Mouse (Mus musculus) intestine, embryonic 15.5 days (tissue): ENCODE measurements around the gene Sall2. TPM values are rescaled to one million over a fixed set of nuclear protein-coding genes. Genes with fewer than 3 reads are reported as not detected.

Experiments
- ATAC-seq: fragments of 200-750 bp; cut with Nextera tagmentation; 2 replicates; pipeline ENCODE4 v1.8.0; 2017; ENCODE audit warnings: moderate TSS enrichment, moderate library complexity
- H3K27ac ChIP-seq: fragments of 300-500 bp; sonication (generic); 2 replicates; pipeline ENCODE4 v1.5.1; 2015; ENCODE audit warnings: mild to moderate bottlenecking, inconsistent platforms
- H3K27me3 ChIP-seq: fragments of 300-500 bp; sonication (generic); replicated peaks from 2 replicates; pipeline ENCODE4 v1.6.1; 2015; ENCODE audit warnings: inconsistent platforms
- H3K36me3 ChIP-seq: fragments of 300-500 bp; sonication (generic); 2 replicates; pipeline ENCODE4 v1.6.1; 2015; ENCODE audit warnings: inconsistent platforms
- H3K4me1 ChIP-seq: fragments of 300-500 bp; sonication (generic); replicated peaks from 2 replicates; pipeline ENCODE4 v1.6.1; 2015; ENCODE audit warnings: inconsistent platforms
- H3K4me2 ChIP-seq: fragments of 300-500 bp; sonication (generic); replicated peaks from 2 replicates; pipeline ENCODE4 v1.6.1; 2015; ENCODE audit warnings: mild to moderate bottlenecking, inconsistent platforms
- H3K4me3 ChIP-seq: fragments of 300-500 bp; sonication (generic); replicated peaks from 2 replicates; pipeline ENCODE4 v1.5.1; 2015; ENCODE audit warnings: inconsistent platforms
- H3K9ac ChIP-seq: fragments of 300-500 bp; sonication (generic); 2 replicates; pipeline ENCODE4 v1.6.1; 2015; ENCODE audit warnings: inconsistent platforms
- H3K9me3 ChIP-seq: fragments of 300-500 bp; sonication (generic); 2 replicates; pipeline ENCODE4 v1.6.1; 2016; ENCODE audit warnings: inconsistent platforms
- WGBS: fragments of 180-500 bp; shearing (Covaris S2); methylation state at CpG from one replicate; pipeline ENCODE4 v1.1.7; 2015; 5-methylcytosine and 5-hydroxymethylcytosine counted together
- polyA plus RNA-seq: library from polyadenylated mRNA; unstranded; fragments of >200 nt; fragmentation: Nextera tagmentation; extraction: Ambion mirVana; gene quantifications from 2 replicates; pipeline ENCODE4 v1.2.1, GENCODE M21; 2015

Gene Sall2
- 9.2 and 10.2 TPM in 2 replicates for polyA plus RNA-seq

DNA sequence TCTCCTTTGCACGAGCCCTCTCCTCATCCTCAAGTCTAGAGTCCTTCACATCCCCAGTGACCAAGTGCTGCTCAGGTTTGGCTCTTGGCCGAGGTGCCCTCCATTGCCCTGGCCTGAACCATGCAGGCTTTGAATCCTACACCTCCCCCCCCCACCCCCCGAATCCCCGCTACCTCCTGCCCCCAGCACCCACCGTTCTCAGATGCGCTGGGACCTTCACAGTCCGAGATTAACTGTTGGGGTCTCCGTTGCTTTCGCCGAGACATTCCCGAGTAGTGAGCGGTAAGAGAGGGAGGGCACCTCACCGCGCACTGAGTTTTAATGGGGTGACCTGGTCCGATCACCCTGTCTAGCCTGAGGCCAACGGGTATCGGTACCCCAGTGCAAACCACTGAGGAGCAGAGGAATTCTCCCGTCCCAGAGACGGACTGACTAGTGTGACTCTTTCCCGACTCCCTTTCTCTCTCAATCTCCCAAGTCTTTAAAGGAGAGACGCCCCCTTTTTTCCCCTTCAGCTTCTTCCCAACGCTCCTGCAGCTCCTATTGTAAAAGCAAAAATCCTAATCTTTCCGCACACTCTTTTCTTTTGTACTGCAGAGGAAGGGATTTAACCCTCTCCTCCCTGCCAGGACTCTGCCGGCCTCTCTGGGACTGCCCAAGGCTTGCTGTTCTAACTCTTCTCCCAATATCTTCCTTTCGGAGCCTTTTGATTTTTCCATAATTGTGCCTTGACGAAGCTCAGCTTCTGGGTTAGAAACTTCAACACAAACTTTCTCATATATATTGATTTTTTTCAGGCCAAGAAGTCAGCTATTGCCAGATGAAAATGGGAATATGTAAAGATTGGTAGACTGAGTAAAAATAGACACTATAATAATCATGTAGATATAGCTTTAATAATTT is at the start of gene Sall2:
TSS of gene Sall2 (minus strand) at position 853 of the 903 bp plus-strand sequence.
- Histone ChIP-seq H3K9ac (peak within 1 kb of the TSS; percentile 17; the same call in 1 of the 2 replicates), H3K9me3 (no peaks in the 10 kb centered on the region), H3K36me3 (no peaks in the 10 kb centered on the region), H3K4me2 (peak within 1 kb of the TSS; percentile 65), H3K4me3 (peak within 1 kb of the TSS; percentile 31), H3K27ac (no peak within 1 kb of the TSS), H3K4me1 (peaks cover 5% of the 10 kb centered on the region; the same call in 1 of the 2 replicates), H3K27me3 (peaks cover 27% of the 10 kb centered on the region)
- ATAC-seq: no peak
- WGBS: 2% methylated on average over 26 of the region's 26 CpGs

DNA sequence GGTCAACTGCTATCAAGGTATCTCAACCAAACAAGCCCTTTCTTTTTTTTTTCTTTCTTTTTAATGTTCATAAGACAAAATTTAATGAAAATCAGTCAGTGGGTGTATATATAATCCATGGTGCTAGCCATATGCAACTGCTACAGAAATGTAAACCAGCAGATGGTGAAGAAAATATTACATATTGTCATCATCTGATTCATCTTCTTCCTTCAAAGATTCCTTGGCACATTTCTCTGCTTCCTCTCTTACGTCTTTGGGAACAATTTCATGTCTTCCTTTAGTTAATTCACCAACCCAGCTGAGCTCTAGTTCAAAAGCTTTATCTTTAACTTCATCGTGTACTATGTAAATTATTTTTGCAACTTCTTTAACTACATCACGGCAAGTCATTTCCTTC is 40.2 kb upstream of the Sall2 start:
- Histone ChIP-seq H3K27ac (no peak overlapping the region), H3K9ac (no peak overlapping the region), H3K36me3 (no peaks in the 10 kb centered on the region), H3K9me3 (no peaks in the 10 kb centered on the region), H3K4me2 (no peak overlapping the region), H3K4me1 (no peaks in the 10 kb centered on the region), H3K4me3 (no peak overlapping the region), H3K27me3 (no peaks in the 10 kb centered on the region)
- 94% methylated on average over 3 of the region's 3 CpGs for WGBS
- ATAC-seq: no peak

GRCm38 (mm10) chr14:52356308-52356707 is 27.7 kb upstream of the Sall2 start, which contains the start of gene Olfr1513:
TSS of gene Olfr1513 (minus strand) at chr14:52356408.
- Histone ChIP-seq H3K9ac (no peak within 1 kb of the TSS), H3K27me3 (no peaks in the 10 kb centered on the region), H3K4me2 (no peak within 1 kb of the TSS), H3K4me3 (no peak within 1 kb of the TSS), H3K36me3 (no peaks in the 10 kb centered on the region), H3K9me3 (no peaks in the 10 kb centered on the region), H3K27ac (no peak within 1 kb of the TSS), H3K4me1 (no peaks in the 10 kb centered on the region)
- no peak for ATAC-seq
- WGBS: 61% methylated on average over 4 of the region's 4 CpGs

- Histone ChIP-seq H3K4me1 (no peaks in the 10 kb centered on the region), H3K4me2 (no peak overlapping the region), H3K9me3 (no peaks in the 10 kb centered on the region), H3K9ac (no peak overlapping the region), H3K4me3 (no peak overlapping the region), H3K27me3 (0 out of 2 replicates have a peak, but pooled peaks cover 3% of the 10 kb centered on the region), H3K36me3 (no peaks in the 10 kb centered on the region), H3K27ac (no peak overlapping the region)
- 74% methylated on average over 6 of the region's 6 CpGs for WGBS
- ATAC-seq: no peak
Measured at GRCm38 (mm10) chr14:52339512-52339852, 10.9 kb upstream of the Sall2 start.

DNA sequence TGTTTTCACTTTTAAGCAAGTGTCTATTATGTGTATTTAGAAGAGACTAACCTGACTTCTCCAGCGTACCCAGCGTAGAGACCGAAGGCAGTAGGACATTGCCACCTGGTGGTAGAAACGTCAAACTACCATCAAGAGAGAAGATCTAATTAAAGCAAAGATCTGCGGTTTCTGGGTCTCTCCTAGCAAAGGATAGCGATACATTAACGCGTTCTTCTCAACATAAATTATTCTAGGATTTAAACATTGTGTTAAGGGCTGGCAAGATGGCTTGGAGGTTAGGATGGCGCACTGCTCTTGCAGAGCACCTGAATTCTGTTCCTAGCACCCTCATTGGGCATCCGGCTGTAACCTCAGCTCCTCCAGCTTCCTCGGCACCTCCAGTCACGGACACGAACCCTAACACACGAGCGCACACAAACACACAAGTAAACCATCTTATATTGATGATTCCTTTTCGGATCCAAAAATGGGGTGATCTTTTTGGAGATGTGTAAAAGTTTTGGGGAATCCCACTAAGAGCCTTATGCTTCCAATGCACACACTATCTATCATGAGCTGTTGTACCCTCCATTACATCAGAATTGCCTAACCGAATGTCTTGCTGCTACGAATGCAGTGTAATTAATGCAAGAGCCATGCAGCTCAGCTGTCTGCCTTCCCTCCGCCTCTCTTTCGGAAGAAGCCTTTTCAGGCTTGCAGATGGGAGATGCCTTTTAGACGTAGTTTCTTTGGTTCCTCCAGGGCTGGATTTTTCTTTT is 10.4 kb upstream of the Sall2 start:
- H3K27me3 ChIP-seq: 0 out of 2 replicates have a peak, but pooled peaks cover 3% of the 10 kb centered on the region
- no peak overlapping the region for H3K27ac ChIP-seq
- no peak overlapping the region for H3K9ac ChIP-seq
- H3K4me1 ChIP-seq: no peaks in the 10 kb centered on the region
- no peaks in the 10 kb centered on the region for H3K36me3 ChIP-seq
- no peaks in the 10 kb centered on the region for H3K9me3 ChIP-seq
- ATAC-seq: peak; percentile 53
- peak overlapping the region; percentile 49 for H3K4me2 ChIP-seq
- WGBS: 27% methylated on average over 21 of the region's 21 CpGs
- H3K4me3 ChIP-seq: peak overlapping the region; percentile 7; the same call in 1 of the 2 replicates

- 88% methylated on average over 1 of the region's 3 CpGs for WGBS
Measured at GRCm38 (mm10) chr14:52332171-52332570, 3.6 kb upstream of the Sall2 start.

GRCm38 (mm10) chr14:52331069-52331750 is 2.6 kb upstream of the Sall2 start:
- peaks cover 5% of the 10 kb centered on the region; the same call in 1 of the 2 replicates for H3K4me1 ChIP-seq
- H3K27ac ChIP-seq: no peak overlapping the region
- H3K4me3 ChIP-seq: no peak overlapping the region
- no peaks in the 10 kb centered on the region for H3K9me3 ChIP-seq
- H3K9ac ChIP-seq: no peak overlapping the region
- peaks cover 15% of the 10 kb centered on the region for H3K27me3 ChIP-seq
- ATAC-seq: no peak
- 30% methylated on average over 4 of the region's 4 CpGs for WGBS
- no peak overlapping the region for H3K4me2 ChIP-seq
- H3K36me3 ChIP-seq: no peaks in the 10 kb centered on the region

More at GRCm38 (mm10) chr14:52332171-52332570, 3.6 kb upstream of the Sall2 start:
- Histone ChIP-seq H3K9me3 (no peaks in the 10 kb centered on the region), H3K27ac (no peak overlapping the region), H3K27me3 (peaks cover 9% of the 10 kb centered on the region), H3K4me2 (no peak overlapping the region), H3K36me3 (no peaks in the 10 kb centered on the region), H3K9ac (no peak overlapping the region), H3K4me1 (peaks cover 5% of the 10 kb centered on the region; the same call in 1 of the 2 replicates), H3K4me3 (no peak overlapping the region)
- no peak for ATAC-seq

GRCm38 (mm10) chr14:52327375-52327901 is 1.1 kb downstream of the Sall2 start:
- Histone ChIP-seq H3K4me3 (peak overlapping the region; percentile 31), H3K9me3 (no peaks in the 10 kb centered on the region), H3K27ac (no peak overlapping the region), H3K9ac (no peak overlapping the region), H3K27me3 (peaks cover 27% of the 10 kb centered on the region), H3K4me2 (peak overlapping the region; percentile 65), H3K4me1 (peaks cover 5% of the 10 kb centered on the region; the same call in 1 of the 2 replicates), H3K36me3 (no peaks in the 10 kb centered on the region)
- WGBS: 4% methylated on average over 14 of the region's 14 CpGs
- no peak for ATAC-seq

- H3K27me3 ChIP-seq: peaks cover 27% of the 10 kb centered on the region
- peaks cover 5% of the 10 kb centered on the region; the same call in 1 of the 2 replicates for H3K4me1 ChIP-seq
- H3K9me3 ChIP-seq: no peaks in the 10 kb centered on the region
- 16% methylated on average over 4 of the region's 4 CpGs for WGBS
- ATAC-seq: no peak
- no peak overlapping the region for H3K9ac ChIP-seq
- H3K4me2 ChIP-seq: no peak overlapping the region
- H3K36me3 ChIP-seq: no peaks in the 10 kb centered on the region
- H3K4me3 ChIP-seq: no peak overlapping the region
- no peak overlapping the region for H3K27ac ChIP-seq
Measured at GRCm38 (mm10) chr14:52325890-52326289, 2.7 kb downstream of the Sall2 start.

DNA sequence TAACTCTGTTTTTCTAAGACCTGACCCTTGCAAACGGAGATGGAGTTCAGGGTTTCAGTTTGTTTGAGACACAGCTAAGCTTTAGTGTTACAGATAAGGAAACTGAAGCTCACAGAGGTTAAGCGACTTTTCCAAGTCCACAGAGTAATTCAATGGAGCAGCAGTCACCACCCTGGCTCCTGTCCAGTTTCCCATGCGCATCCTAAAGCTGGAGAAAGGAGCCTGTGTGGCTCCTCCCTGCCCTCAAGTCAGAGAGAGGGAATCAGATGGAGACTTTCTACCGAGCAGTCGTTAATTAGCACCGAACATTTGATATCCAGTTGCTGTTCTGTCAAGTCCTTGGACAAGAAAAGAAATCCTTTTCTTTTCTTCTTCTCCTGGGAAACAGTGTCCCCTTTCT is 9.2 kb downstream of the Sall2 start:
- no peak overlapping the region for H3K9ac ChIP-seq
- peaks cover 3% of the 10 kb centered on the region; the same call in 1 of the 2 replicates for H3K27me3 ChIP-seq
- no peak overlapping the region for H3K4me3 ChIP-seq
- H3K4me1 ChIP-seq: peaks cover 14% of the 10 kb centered on the region; the same call in 1 of the 2 replicates
- WGBS: 60% methylated on average over 6 of the region's 6 CpGs
- H3K9me3 ChIP-seq: no peaks in the 10 kb centered on the region
- no peak overlapping the region for H3K4me2 ChIP-seq
- no peak for ATAC-seq
- H3K36me3 ChIP-seq: no peaks in the 10 kb centered on the region
- no peak overlapping the region for H3K27ac ChIP-seq

DNA sequence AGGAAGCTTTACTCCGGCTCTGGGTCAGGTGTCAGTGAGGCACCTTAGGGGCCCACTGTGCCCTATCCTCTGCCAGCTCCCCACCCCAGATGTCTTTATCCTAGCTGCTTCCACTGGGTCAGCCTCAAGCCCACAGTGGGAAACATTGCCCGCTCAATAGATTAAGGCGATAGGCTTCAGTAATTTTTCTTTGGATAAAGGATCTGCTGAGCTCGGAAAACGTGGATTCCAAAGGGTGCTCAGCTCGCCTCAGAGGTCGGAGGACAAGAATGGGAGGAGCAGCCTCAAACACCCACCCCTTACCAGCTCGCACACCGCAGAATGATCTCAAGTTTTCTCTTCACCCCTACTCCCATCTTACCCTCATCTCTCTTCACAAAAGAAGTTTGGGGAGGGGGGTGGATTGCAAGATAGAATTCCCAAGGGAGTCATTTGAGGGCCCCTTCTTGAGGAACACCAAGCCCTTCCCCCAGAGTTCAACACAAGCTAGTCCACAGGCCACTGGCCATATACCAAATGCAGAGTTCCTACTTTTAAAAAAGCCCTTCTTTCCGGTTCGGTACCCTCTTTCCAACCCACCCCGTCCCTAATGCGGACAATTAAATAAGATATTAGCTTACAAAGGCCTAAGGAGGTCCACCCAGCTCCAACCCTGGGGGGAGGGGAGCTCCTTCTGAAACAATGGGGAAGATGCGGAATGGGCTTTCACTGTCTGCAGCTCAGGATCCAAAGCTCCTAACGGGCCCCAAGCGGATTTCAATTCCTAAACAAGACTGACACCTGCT is 11.9 kb downstream of the Sall2 start:
- WGBS: 13% methylated on average over 16 of the region's 16 CpGs
- ATAC-seq: peak; percentile 74

More for the DNA sequence above, 11.9 kb downstream of the Sall2 start:
- no peaks in the 10 kb centered on the region for H3K27me3 ChIP-seq
- peaks cover 23% of the 10 kb centered on the region; the same call in 1 of the 2 replicates for H3K4me1 ChIP-seq
- peak overlapping the region; percentile 81 for H3K9ac ChIP-seq
- H3K4me2 ChIP-seq: peak overlapping the region; percentile 84
- H3K4me3 ChIP-seq: peak overlapping the region; percentile 73
- H3K27ac ChIP-seq: peak overlapping the region; percentile 85
- H3K9me3 ChIP-seq: no peaks in the 10 kb centered on the region
- peaks cover 13% of the 10 kb centered on the region; the same call in 1 of the 2 replicates for H3K36me3 ChIP-seq
